Mouse (Mus musculus) midbrain, embryonic 13.5 days (tissue): ENCODE results near the gene Magoh. TPM values are rescaled to one million over a fixed set of nuclear protein-coding genes. Genes with fewer than 3 reads are reported as not detected.

Experiments
- ATAC-seq: fragments of 200-750 bp; cut with Nextera tagmentation; 2 replicates; pipeline ENCODE4 v1.8.0; 2017; ENCODE audit warnings: mild to moderate bottlenecking, moderate TSS enrichment, moderate library complexity
- H3K27ac ChIP-seq: fragments of 300-500 bp; sonication (generic); 2 replicates; pipeline ENCODE4 v1.5.1; 2015; ENCODE audit warnings: inconsistent platforms, mild to moderate bottlenecking, moderate library complexity
- H3K27me3 ChIP-seq: fragments of 300-500 bp; sonication (generic); 2 replicates; pipeline ENCODE4 v1.6.1; 2015; ENCODE audit warnings: mild to moderate bottlenecking, inconsistent platforms
- H3K36me3 ChIP-seq: fragments of 300-500 bp; sonication (generic); 2 replicates; pipeline ENCODE4 v1.6.1; 2015; ENCODE audit warnings: mild to moderate bottlenecking, inconsistent platforms
- H3K4me1 ChIP-seq: fragments of 300-500 bp; sonication (generic); replicated peaks from 2 replicates; pipeline ENCODE4 v1.6.1; 2015; ENCODE audit warnings: inconsistent platforms
- H3K4me2 ChIP-seq: fragments of 300-500 bp; sonication (generic); replicated peaks from 2 replicates; pipeline ENCODE4 v1.6.1; 2015; ENCODE audit warnings: moderate library complexity, mild to moderate bottlenecking, inconsistent platforms
- H3K4me3 ChIP-seq: fragments of 300-500 bp; sonication (generic); replicated peaks from 2 replicates; pipeline ENCODE4 v1.5.1; 2015; ENCODE audit warnings: mild to moderate bottlenecking, inconsistent platforms
- H3K9ac ChIP-seq: fragments of 300-500 bp; sonication (generic); replicated peaks from 2 replicates; pipeline ENCODE4 v1.6.1; 2015; ENCODE audit warnings: mild to moderate bottlenecking, inconsistent platforms
- H3K9me3 ChIP-seq: fragments of 300-500 bp; sonication (generic); 2 replicates; pipeline ENCODE4 v1.6.1; 2016; ENCODE audit warnings: mild to moderate bottlenecking, inconsistent platforms
- WGBS: fragments of 180-500 bp; shearing (Covaris S2); methylation state at CpG from one replicate; pipeline ENCODE4 v1.1.7; 2015; 5-methylcytosine and 5-hydroxymethylcytosine counted together
- polyA plus RNA-seq: library from polyadenylated mRNA; unstranded; fragments of >200 nt; fragmentation: Nextera tagmentation; extraction: Ambion mirVana; gene quantifications from 2 replicates; pipeline ENCODE4 v1.2.1, GENCODE M21; 2015

The Magoh gene
- polyA plus RNA-seq, 1 experiment from 2014 or later, result 167 TPM

DNA sequence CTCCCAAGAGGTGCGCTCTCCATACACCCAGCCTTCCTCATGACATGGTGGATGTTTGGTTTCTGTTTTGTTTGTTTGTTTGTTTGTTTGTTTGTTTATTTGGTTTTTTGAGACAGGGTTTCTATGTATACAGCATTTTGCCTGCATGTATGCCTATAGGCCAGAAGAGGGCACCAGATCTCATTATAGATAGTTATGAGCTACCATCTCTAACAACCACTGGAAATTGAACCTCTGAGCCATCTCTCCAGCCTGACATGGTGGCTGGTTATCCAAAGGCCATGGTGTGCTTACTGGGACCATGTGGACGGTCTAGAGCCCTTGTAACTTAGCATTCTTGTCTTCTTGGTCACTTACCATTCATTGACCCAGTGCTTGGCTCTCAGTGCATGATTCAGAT lies 13.1 kb downstream of the Magoh start:
- no peak overlapping the region for H3K4me3 ChIP-seq
- no peaks in the 10 kb centered on the region for H3K27me3 ChIP-seq
- peaks cover 54% of the 10 kb centered on the region for H3K36me3 ChIP-seq
- no peak overlapping the region for H3K27ac ChIP-seq
- no peaks in the 10 kb centered on the region for H3K9me3 ChIP-seq
- 89% methylated on average over 2 of the region's 2 CpGs for WGBS
- no peak overlapping the region for H3K9ac ChIP-seq
- no peak for ATAC-seq
- H3K4me2 ChIP-seq, result no peak overlapping the region
- H3K4me1 ChIP-seq, result peaks cover 16% of the 10 kb centered on the region

- no peak overlapping the region for H3K27ac ChIP-seq
- H3K36me3 ChIP-seq, result peaks cover 66% of the 10 kb centered on the region
- no peaks in the 10 kb centered on the region for H3K4me1 ChIP-seq
- H3K9me3 ChIP-seq, result no peaks in the 10 kb centered on the region
- H3K4me3 ChIP-seq, result no peak overlapping the region
- ATAC-seq, result no peak
- no peaks in the 10 kb centered on the region for H3K27me3 ChIP-seq
- no peak overlapping the region for H3K9ac ChIP-seq
- WGBS, result 90% methylated on average over 5 of the region's 5 CpGs
- H3K4me2 ChIP-seq, result no peak overlapping the region
These were observed 19.8 kb downstream of the Magoh start for GRCm38 (mm10) chr4:107899211-107899927.

DNA sequence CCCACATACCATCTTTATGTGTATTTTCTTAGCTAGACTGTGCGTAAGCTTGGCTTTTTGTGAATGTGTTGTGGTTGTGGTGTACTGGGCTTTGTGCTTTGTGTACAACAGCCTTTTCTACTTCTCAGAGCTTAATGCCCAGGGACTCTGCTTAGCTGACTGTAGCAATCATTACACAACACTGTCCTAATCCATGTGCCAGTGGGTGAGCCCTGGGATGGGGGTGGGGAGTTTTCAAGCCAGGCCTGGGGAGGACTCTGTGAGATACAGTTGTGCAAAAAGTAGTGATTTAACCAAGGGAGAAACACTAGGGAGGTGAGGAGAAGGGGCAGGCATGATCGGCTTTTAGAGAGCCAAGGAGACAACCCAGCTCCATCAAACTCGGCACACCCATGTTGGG lies 20.7 kb downstream of the Magoh start:
- Histone ChIP-seq H3K4me3 (no peak overlapping the region), H3K27me3 (no peaks in the 10 kb centered on the region), H3K9ac (no peak overlapping the region), H3K9me3 (no peaks in the 10 kb centered on the region), H3K4me1 (no peaks in the 10 kb centered on the region), H3K4me2 (no peak overlapping the region), H3K27ac (no peak overlapping the region), H3K36me3 (peaks cover 66% of the 10 kb centered on the region)
- 95% methylated on average over 3 of the region's 3 CpGs for WGBS
- ATAC-seq, result no peak

GRCm38 (mm10) chr4:107904252-107904651 lies 24.7 kb downstream of the Magoh start:
- 95% methylated on average over 10 of the region's 10 CpGs for WGBS
- peaks cover 53% of the 10 kb centered on the region for H3K36me3 ChIP-seq
- H3K4me3 ChIP-seq, result no peak overlapping the region
- no peaks in the 10 kb centered on the region for H3K9me3 ChIP-seq
- H3K9ac ChIP-seq, result no peak overlapping the region
- no peak for ATAC-seq
- no peak overlapping the region for H3K27ac ChIP-seq
- H3K27me3 ChIP-seq, result no peaks in the 10 kb centered on the region
- no peak overlapping the region for H3K4me2 ChIP-seq
- H3K4me1 ChIP-seq, result no peaks in the 10 kb centered on the region

- H3K27ac ChIP-seq, result no peak overlapping the region
- H3K4me1 ChIP-seq, result no peaks in the 10 kb centered on the region
- H3K4me2 ChIP-seq, result no peak overlapping the region
- no peaks in the 10 kb centered on the region for H3K27me3 ChIP-seq
- no peak overlapping the region for H3K4me3 ChIP-seq
- no peak for ATAC-seq
- no peak overlapping the region for H3K9ac ChIP-seq
- peaks cover 50% of the 10 kb centered on the region for H3K36me3 ChIP-seq
- H3K9me3 ChIP-seq, result no peaks in the 10 kb centered on the region
- 94% methylated on average over 9 of the region's 9 CpGs for WGBS
These were observed 27.0 kb downstream of the Magoh start for GRCm38 (mm10) chr4:107906561-107906960.

DNA sequence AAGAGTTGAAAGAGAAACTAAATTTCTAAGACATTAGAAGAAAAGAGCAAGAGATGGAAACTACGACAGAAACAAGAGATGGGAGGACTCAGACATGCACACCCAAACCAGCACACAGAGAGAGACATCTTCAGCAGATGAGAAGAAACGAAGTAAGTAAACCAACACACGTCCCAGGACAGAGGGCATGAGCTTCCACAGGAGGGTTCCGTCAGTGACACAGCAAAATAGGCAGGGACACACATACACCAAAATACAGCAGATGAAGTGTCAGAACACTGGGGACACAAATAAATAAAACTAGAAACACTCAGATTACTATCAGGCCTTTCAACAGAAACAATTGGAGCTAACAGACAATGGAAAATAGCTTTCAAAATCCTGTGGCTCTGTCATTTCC lies 30.5 kb downstream of the Magoh start:
- Histone ChIP-seq H3K4me2 (no peak overlapping the region), H3K36me3 (peaks cover 51% of the 10 kb centered on the region), H3K4me3 (no peak overlapping the region), H3K27me3 (no peaks in the 10 kb centered on the region), H3K27ac (no peak overlapping the region), H3K4me1 (no peaks in the 10 kb centered on the region), H3K9ac (no peak overlapping the region), H3K9me3 (no peaks in the 10 kb centered on the region)
- ATAC-seq, result no peak
- 92% methylated on average over 4 of the region's 4 CpGs for WGBS

- Histone ChIP-seq H3K27ac (no peak overlapping the region), H3K4me1 (peaks cover 17% of the 10 kb centered on the region; the same call in 1 of the 2 replicates), H3K9ac (no peak overlapping the region), H3K4me2 (no peak overlapping the region), H3K9me3 (no peaks in the 10 kb centered on the region), H3K4me3 (no peak overlapping the region), H3K36me3 (no peaks in the 10 kb centered on the region; the same call in 1 of the 2 replicates), H3K27me3 (no peaks in the 10 kb centered on the region)
- no peak for ATAC-seq
- WGBS, result 94% methylated on average over 2 of the region's 2 CpGs
These were observed 40.8 kb downstream of the Magoh start for GRCm38 (mm10) chr4:107920336-107920735.

- H3K4me1 ChIP-seq, result peaks cover 17% of the 10 kb centered on the region; the same call in 1 of the 2 replicates
- 85% methylated on average over 8 of the region's 8 CpGs for WGBS
- no peak overlapping the region for H3K4me2 ChIP-seq
These were observed 41.7 kb downstream of the Magoh start for GRCm38 (mm10) chr4:107921152-107921695.

DNA sequence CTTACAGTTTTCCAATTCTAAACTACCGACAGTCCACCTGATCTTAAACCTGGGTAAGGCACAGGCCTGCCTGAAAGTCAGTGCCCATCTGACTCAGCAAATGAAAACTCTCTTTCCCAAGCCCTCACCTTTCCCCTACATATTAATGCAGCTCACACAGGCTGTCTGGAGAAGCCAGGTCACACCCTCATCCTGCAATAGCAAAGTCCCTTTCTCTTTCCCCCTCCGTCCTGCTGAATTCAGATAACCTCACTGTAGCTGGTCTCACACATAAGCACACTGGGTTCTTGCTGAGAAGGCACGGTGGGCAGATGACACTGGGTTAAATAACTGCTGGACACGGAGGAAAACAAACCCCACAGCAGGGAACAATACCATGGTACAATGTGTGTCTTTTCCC lies 42.4 kb downstream of the Magoh start:
- 67% methylated on average over 4 of the region's 4 CpGs for WGBS
- no peak for ATAC-seq
- peaks cover 17% of the 10 kb centered on the region; the same call in 1 of the 2 replicates for H3K4me1 ChIP-seq
- no peaks in the 10 kb centered on the region for H3K27me3 ChIP-seq
- no peak overlapping the region; the same call in 1 of the 2 replicates for H3K4me2 ChIP-seq
- no peaks in the 10 kb centered on the region for H3K9me3 ChIP-seq
- no peak overlapping the region for H3K9ac ChIP-seq
- no peaks in the 10 kb centered on the region; the same call in 1 of the 2 replicates for H3K36me3 ChIP-seq
- H3K27ac ChIP-seq, result no peak overlapping the region
- H3K4me3 ChIP-seq, result no peak overlapping the region

More at GRCm38 (mm10) chr4:107921152-107921695, 41.7 kb downstream of the Magoh start:
- H3K9ac ChIP-seq, result no peak overlapping the region
- H3K27me3 ChIP-seq, result no peaks in the 10 kb centered on the region
- no peaks in the 10 kb centered on the region for H3K9me3 ChIP-seq
- H3K36me3 ChIP-seq, result no peaks in the 10 kb centered on the region; the same call in 1 of the 2 replicates
- no peak for ATAC-seq
- H3K4me3 ChIP-seq, result no peak overlapping the region
- no peak overlapping the region for H3K27ac ChIP-seq

- Histone ChIP-seq H3K36me3 (no peaks in the 10 kb centered on the region; the same call in 1 of the 2 replicates), H3K9ac (peak within 1 kb of the TSS; percentile 79), H3K4me2 (peak within 1 kb of the TSS; percentile 85), H3K4me1 (peaks cover 17% of the 10 kb centered on the region; the same call in 1 of the 2 replicates), H3K27ac (peak within 1 kb of the TSS; percentile 36; the same call in 1 of the 2 replicates), H3K27me3 (no peaks in the 10 kb centered on the region), H3K4me3 (peak within 1 kb of the TSS; percentile 73), H3K9me3 (no peaks in the 10 kb centered on the region)
- ATAC-seq, result peak; percentile 94
- WGBS, result 2% methylated on average over 38 of the region's 38 CpGs
These were observed 43.7 kb downstream of the Magoh start, which contains the start of gene Cpt2 for GRCm38 (mm10) chr4:107923145-107923802. Gene Cpt2, minus strand, starts transcription at chr4:107923610.

GRCm38 (mm10) chr4:107923803-107924194 lies 44.2 kb downstream of the Magoh start:
- peak; percentile 65; the same call in 1 of the 2 replicates for ATAC-seq
- H3K4me3 ChIP-seq, result peak overlapping the region; percentile 73
- H3K36me3 ChIP-seq, result no peaks in the 10 kb centered on the region; the same call in 1 of the 2 replicates
- H3K27me3 ChIP-seq, result no peaks in the 10 kb centered on the region
- H3K4me2 ChIP-seq, result peak overlapping the region; percentile 85
- H3K27ac ChIP-seq, result no peak overlapping the region
- H3K4me1 ChIP-seq, result peaks cover 17% of the 10 kb centered on the region; the same call in 1 of the 2 replicates
- H3K9me3 ChIP-seq, result no peaks in the 10 kb centered on the region
- no peak overlapping the region for H3K9ac ChIP-seq
- WGBS, result 52% methylated on average over 7 of the region's 7 CpGs

- Histone ChIP-seq H3K27ac (no peak overlapping the region), H3K4me3 (no peak overlapping the region), H3K9ac (no peak overlapping the region), H3K4me1 (peaks cover 2% of the 10 kb centered on the region; the same call in 1 of the 2 replicates), H3K9me3 (no peaks in the 10 kb centered on the region), H3K27me3 (no peaks in the 10 kb centered on the region), H3K36me3 (no peaks in the 10 kb centered on the region), H3K4me2 (no peak overlapping the region)
- no peak for ATAC-seq
- 70% methylated on average over 2 of the region's 2 CpGs for WGBS
These were observed 48.7 kb downstream of the Magoh start for GRCm38 (mm10) chr4:107928269-107928668.
